17 mouse cellular contexts compared by ENCODE assay signal in the genomic region with DNA sequence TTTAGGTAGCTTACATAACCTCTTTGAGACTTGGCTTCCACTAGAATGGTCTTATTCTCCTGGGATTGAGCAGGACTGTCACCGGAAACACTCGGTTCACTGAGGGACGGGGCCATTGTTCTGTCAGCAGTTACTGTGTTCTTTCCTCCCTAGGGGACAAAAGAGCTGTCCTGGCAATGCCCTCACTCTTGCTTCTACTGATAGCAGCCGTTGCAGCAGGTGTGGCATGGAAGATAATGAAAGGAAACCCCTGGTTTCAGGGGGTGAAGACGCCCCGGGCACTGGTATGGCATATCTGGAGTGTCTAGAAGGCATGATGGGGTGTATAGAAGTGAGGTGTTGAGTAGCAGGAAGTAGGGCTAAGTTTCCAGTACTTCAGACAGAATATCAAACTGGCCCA. TPM values are rescaled to one million over a fixed set of nuclear protein-coding genes. Genes with fewer than 3 reads are reported as not detected.
DNase-seq lines count a peak whose midpoint lies in the region; ATAC-seq and TF ChIP-seq lines count a peak whose summit lies in the region.
"Had no signal": no experiment of that assay in that cellular context is flagged by ENCODE, and none has a peak within 500 bp of the region (broad histone marks: within the 10 kb centered on the region; RNA-seq: fewer than 3 reads in every experiment).

No protein-coding gene starts in this region.

- no peak overlapping the region for H3K4me3 ChIP-seq in heart, adult 2 months
- H3K4me3 ChIP-seq in heart, embryonic 12.5 days, result no peak overlapping the region
- H3K4me3 ChIP-seq in midbrain, embryonic 11.5 days (ENCODE audit: low read depth, low read length), result no peak overlapping the region
- no peak overlapping the region for H3K4me3 ChIP-seq in midbrain, embryonic 16.5 days (ENCODE audit: low read depth, low read length)
- H3K4me3 ChIP-seq in hindbrain, embryonic 14.5 days (replicated peaks; ENCODE audit: low read length), result no peak overlapping the region
- H3K4me3 ChIP-seq: lung, embryonic 15.5 days had no signal

- H3K27me3 ChIP-seq in heart, adult 2 months (ENCODE audit: control insufficient read depth, insufficient read depth, low read length), result no peaks in the 10 kb centered on the region
- H3K27me3 ChIP-seq in heart, embryonic 12.5 days (replicated peaks), result peaks cover 8% of the 10 kb centered on the region; the same call in 1 of the 2 replicates
- no peaks in the 10 kb centered on the region for H3K27me3 ChIP-seq in midbrain, embryonic 11.5 days (ENCODE audit: control insufficient read depth, insufficient read depth, low read length)
- no peaks in the 10 kb centered on the region for H3K27me3 ChIP-seq in midbrain, embryonic 16.5 days (ENCODE audit: control insufficient read depth, insufficient read depth, low read depth, low read length)
- no peaks in the 10 kb centered on the region for H3K27me3 ChIP-seq in hindbrain, embryonic 14.5 days (ENCODE audit: control insufficient read depth, insufficient read depth, low read length)
- H3K27me3 ChIP-seq: lung, embryonic 15.5 days had no signal

- no peak for TF ChIP-seq CTCF in heart, adult 2 months (IDR thresholded peaks at IDR 0.05)

- 39% methylated on average over 6 of the region's 6 CpGs for WGBS in heart, adult 2 months
- WGBS in heart, embryonic 12.5 days, result 34% methylated on average over 6 of the region's 6 CpGs
- WGBS in midbrain, embryonic 11.5 days, result 50% methylated on average over 6 of the region's 6 CpGs
- WGBS in midbrain, embryonic 16.5 days, result 42% methylated on average over 6 of the region's 6 CpGs
- WGBS in hindbrain, embryonic 14.5 days, result 39% methylated on average over 6 of the region's 6 CpGs

- H3K79me2 ChIP-seq in heart, adult 2 months (replicated peaks; ENCODE audit: control insufficient read depth, insufficient read depth, low read length), result no peaks in the 10 kb centered on the region

- TF ChIP-seq EP300 in heart, adult 2 months (IDR thresholded peaks at IDR 0.05; ENCODE audit: insufficient read depth, low read depth, low read length), result peak; percentile 92

- no peak for ATAC-seq in heart, embryonic 12.5 days (ENCODE audit: insufficient number of reproducible peaks, low FRiP score)
- ATAC-seq in midbrain, embryonic 11.5 days (ENCODE audit: low FRiP score), result no peak
- no peak for ATAC-seq in midbrain, embryonic 16.5 days
- ATAC-seq in hindbrain, embryonic 14.5 days (ENCODE audit: low FRiP score), result no peak

- H3K4me2 ChIP-seq in heart, embryonic 12.5 days, result no peak overlapping the region
- no peak overlapping the region for H3K4me2 ChIP-seq in midbrain, embryonic 11.5 days
- H3K4me2 ChIP-seq in midbrain, embryonic 16.5 days (ENCODE audit: low read length), result no peak overlapping the region
- H3K4me2 ChIP-seq in hindbrain, embryonic 14.5 days (replicated peaks), result no peak overlapping the region
- H3K4me2 ChIP-seq: lung, embryonic 15.5 days had no signal

- 0 out of 2 replicates have a peak, but pooled peaks have one; percentile 24 for TF ChIP-seq POLR2A in heart, adult 2 months (IDR thresholded peaks at IDR 0.05; ENCODE audit: insufficient read depth, low read depth, low read length)

- no peaks in the 10 kb centered on the region for H3K9me3 ChIP-seq in heart, embryonic 12.5 days (replicated peaks)
- H3K9me3 ChIP-seq in midbrain, embryonic 11.5 days (ENCODE audit: control insufficient read depth, low read length), result no peaks in the 10 kb centered on the region
- no peaks in the 10 kb centered on the region for H3K9me3 ChIP-seq in midbrain, embryonic 16.5 days (replicated peaks; ENCODE audit: control insufficient read depth, low read length, poor library complexity, severe bottlenecking)
- no peaks in the 10 kb centered on the region for H3K9me3 ChIP-seq in hindbrain, embryonic 14.5 days (ENCODE audit: control insufficient read depth, low read length)
- H3K9me3 ChIP-seq: lung, embryonic 15.5 days had no signal

- DNase-seq in heart, adult 2 months, result peak; percentile 34 to 49
- peak; percentile 44 for DNase-seq in midbrain, embryonic 11.5 days (ENCODE audit: low spot score, missing footprints)
- DNase-seq in kidney, postnatal 36 days, result peak; percentile 38 to 57
- DNase-seq in skeletal muscle tissue, adult 2 months (ENCODE audit: low read depth, low spot score), result peak; percentile 8
- DNase-seq in hindbrain, embryonic 14.5 days (ENCODE audit: low spot score), result no peak
- no peak for DNase-seq in left cerebral cortex, postnatal 36 days (ENCODE audit: low spot score in 2 of 2)
- DNase-seq: cerebellum, postnatal 36 days; gastrocnemius, postnatal 10 days had no signal

- no peaks in the 10 kb centered on the region for H3K36me3 ChIP-seq in heart, adult 2 months (ENCODE audit: control insufficient read depth, insufficient read depth, low read length)
- H3K36me3 ChIP-seq in heart, embryonic 12.5 days, result no peaks in the 10 kb centered on the region
- H3K36me3 ChIP-seq in midbrain, embryonic 11.5 days (ENCODE audit: control insufficient read depth, insufficient read depth, low read length), result no peaks in the 10 kb centered on the region
- H3K36me3 ChIP-seq in midbrain, embryonic 16.5 days (ENCODE audit: control insufficient read depth, insufficient read depth, low read length), result no peaks in the 10 kb centered on the region
- H3K36me3 ChIP-seq in hindbrain, embryonic 14.5 days (replicated peaks; ENCODE audit: control insufficient read depth, insufficient read depth), result no peaks in the 10 kb centered on the region
- H3K36me3 ChIP-seq: lung, embryonic 15.5 days had no signal

- intact Hi-C loops in heart, adult 2 months (cut with DNase I), result loop anchor here (1.0 to 2.0 kb wide), 2 partner anchors 15 to 21 kb away; no protein-coding TSS in a partner anchor
- intact Hi-C loops in left cerebral cortex, postnatal 36 days (cut with DNase I), result no loop called here

- H3K27ac ChIP-seq in heart, adult 2 months, result peak overlapping the region; percentile 76
- H3K27ac ChIP-seq in heart, embryonic 12.5 days (ENCODE audit: poor library complexity, severe bottlenecking), result no peak overlapping the region
- no peak overlapping the region for H3K27ac ChIP-seq in midbrain, embryonic 11.5 days (ENCODE audit: low read depth, low read length)
- H3K27ac ChIP-seq in midbrain, embryonic 16.5 days (ENCODE audit: low read length), result no peak overlapping the region
- H3K27ac ChIP-seq in hindbrain, embryonic 14.5 days, result no peak overlapping the region
- H3K27ac ChIP-seq: lung, embryonic 15.5 days had no signal

- H3K4me1 ChIP-seq in heart, adult 2 months (ENCODE audit: control insufficient read depth, insufficient read depth, low read length), result peaks cover 3% of the 10 kb centered on the region
- H3K4me1 ChIP-seq in heart, embryonic 12.5 days (replicated peaks), result peaks cover 11% of the 10 kb centered on the region
- no peaks in the 10 kb centered on the region; the same call in 1 of the 2 replicates for H3K4me1 ChIP-seq in midbrain, embryonic 11.5 days (ENCODE audit: control insufficient read depth, insufficient read depth, low read length)
- no peaks in the 10 kb centered on the region for H3K4me1 ChIP-seq in midbrain, embryonic 16.5 days (ENCODE audit: control insufficient read depth, insufficient read depth, low read length)
- no peaks in the 10 kb centered on the region for H3K4me1 ChIP-seq in hindbrain, embryonic 14.5 days (replicated peaks; ENCODE audit: control insufficient read depth, insufficient read depth, low read length)
- H3K4me1 ChIP-seq: lung, embryonic 15.5 days had no signal

- no peak overlapping the region for H3K9ac ChIP-seq in heart, adult 2 months (ENCODE audit: low read depth, low read length)
- no peak overlapping the region; the same call in 1 of the 2 replicates for H3K9ac ChIP-seq in heart, embryonic 12.5 days
- H3K9ac ChIP-seq in midbrain, embryonic 11.5 days (ENCODE audit: low read length), result no peak overlapping the region
- no peak overlapping the region for H3K9ac ChIP-seq in midbrain, embryonic 16.5 days (ENCODE audit: low read depth, low read length)
- H3K9ac ChIP-seq in hindbrain, embryonic 14.5 days, result no peak overlapping the region
- H3K9ac ChIP-seq: lung, embryonic 15.5 days had no signal

RNA-seq across cellular contexts. Expression of gene Ifnlr1, which starts 17.9 kb away (rescaled TPM):
- 1 to 10 TPM; 1.8 to 3.2 TPM for total RNA-seq in heart, adult 2 months (2021)
- polyA plus RNA-seq in heart, adult 2 months (2012; rRNA removed), result 2.0 and 2.8 TPM in 2 replicates
- 0.28 and 0.69 TPM in 2 replicates for polyA plus RNA-seq in heart, embryonic 12.5 days (2016; fragmentation: Nextera tagmentation; extraction: Ambion mirVana)
- 0.08 and 0.12 TPM in 2 replicates for polyA plus RNA-seq in midbrain, embryonic 11.5 days (2014; fragmentation: Nextera tagmentation; extraction: Ambion mirVana)
- polyA plus RNA-seq in midbrain, embryonic 16.5 days (2015; fragmentation: Nextera tagmentation; extraction: Ambion mirVana), result 0.20 and 0.31 TPM in 2 replicates
- 0.25 and 0.54 TPM in 2 replicates for polyA plus RNA-seq in hindbrain, embryonic 14.5 days (2014; fragmentation: Nextera tagmentation; extraction: Ambion mirVana)
- total RNA-seq in left cerebral cortex, postnatal 36 days (2021), result under 1 TPM; 0.20 to 0.36 TPM

RNA-seq across cellular contexts. Expression of gene Il22ra1, which starts 24.0 kb away (rescaled TPM):
- under 1 TPM; 0.30 to 0.42 TPM for total RNA-seq in heart, adult 2 months (2021)
- polyA plus RNA-seq in heart, adult 2 months (2012; rRNA removed), result 0.15 and 0.23 TPM in 2 replicates
- not detected in 2 replicates for polyA plus RNA-seq in heart, embryonic 12.5 days (2016; fragmentation: Nextera tagmentation; extraction: Ambion mirVana)
- not detected in 2 replicates for polyA plus RNA-seq in midbrain, embryonic 11.5 days (2014; fragmentation: Nextera tagmentation; extraction: Ambion mirVana)
- polyA plus RNA-seq in midbrain, embryonic 16.5 days (2015; fragmentation: Nextera tagmentation; extraction: Ambion mirVana), result not detected in 2 replicates
- polyA plus RNA-seq in hindbrain, embryonic 14.5 days (2014; fragmentation: Nextera tagmentation; extraction: Ambion mirVana), result not detected in 2 replicates
- total RNA-seq in left cerebral cortex, postnatal 36 days (2021), result under 1 TPM; 0.12 to 0.20 TPM
- total RNA-seq: layer of hippocampus, adult 18-20 months had no signal
- polyA plus RNA-seq: embryonic facial prominence, embryonic 11.5 days; heart, embryonic 16.5 days; limb, embryonic 11.5 days; midbrain, postnatal 0 days; neural tube, embryonic 11.5 days had no signal

RNA-seq across cellular contexts. Expression of gene Myom3, which starts 55.5 kb away (rescaled TPM):
- total RNA-seq in heart, adult 2 months (2021), result 1 to 10 TPM in 1 of 2 experiments, under 1 TPM in 1; 0.61 to 1.5 TPM
- 1.4 and 1.6 TPM in 2 replicates for polyA plus RNA-seq in heart, adult 2 months (2012; rRNA removed)
- 0.08 and 0.17 TPM in 2 replicates for polyA plus RNA-seq in heart, embryonic 12.5 days (2016; fragmentation: Nextera tagmentation; extraction: Ambion mirVana)
- 0.04 and 0.11 TPM in 2 replicates for polyA plus RNA-seq in midbrain, embryonic 11.5 days (2014; fragmentation: Nextera tagmentation; extraction: Ambion mirVana)
- polyA plus RNA-seq in midbrain, embryonic 16.5 days (2015; fragmentation: Nextera tagmentation; extraction: Ambion mirVana), result 0.45 and 0.57 TPM in 2 replicates
- 0.09 TPM in 1 of 2 replicates, not detected in the other for polyA plus RNA-seq in hindbrain, embryonic 14.5 days (2014; fragmentation: Nextera tagmentation; extraction: Ambion mirVana)
- 1 to 10 TPM; 1.5 to 1.8 TPM for total RNA-seq in left cerebral cortex, postnatal 36 days (2021)

Comparison
In these comparisons a context has a peak if more than half of its experiments do, and no peak if none do; other contexts are left out.
1. DNase-seq: peak in heart, adult 2 months (2 of 2), midbrain, embryonic 11.5 days (single experiment), kidney, postnatal 36 days (2 of 2) and skeletal muscle tissue, adult 2 months (single experiment); none in hindbrain, embryonic 14.5 days (single experiment) and left cerebral cortex, postnatal 36 days (0 of 2).